Mouse (Mus musculus): ENCODE measurements at regions not wholly inside any gene's neighbourhood (a gene's known extent, or its start where the extent isn't known, plus 50 kb on each side); places are given as distances from the start of the nearest gene placed in this dataset.
A peak's percentile ranks its signal among the peaks of the same experiment; 100 is the strongest.

DNA sequence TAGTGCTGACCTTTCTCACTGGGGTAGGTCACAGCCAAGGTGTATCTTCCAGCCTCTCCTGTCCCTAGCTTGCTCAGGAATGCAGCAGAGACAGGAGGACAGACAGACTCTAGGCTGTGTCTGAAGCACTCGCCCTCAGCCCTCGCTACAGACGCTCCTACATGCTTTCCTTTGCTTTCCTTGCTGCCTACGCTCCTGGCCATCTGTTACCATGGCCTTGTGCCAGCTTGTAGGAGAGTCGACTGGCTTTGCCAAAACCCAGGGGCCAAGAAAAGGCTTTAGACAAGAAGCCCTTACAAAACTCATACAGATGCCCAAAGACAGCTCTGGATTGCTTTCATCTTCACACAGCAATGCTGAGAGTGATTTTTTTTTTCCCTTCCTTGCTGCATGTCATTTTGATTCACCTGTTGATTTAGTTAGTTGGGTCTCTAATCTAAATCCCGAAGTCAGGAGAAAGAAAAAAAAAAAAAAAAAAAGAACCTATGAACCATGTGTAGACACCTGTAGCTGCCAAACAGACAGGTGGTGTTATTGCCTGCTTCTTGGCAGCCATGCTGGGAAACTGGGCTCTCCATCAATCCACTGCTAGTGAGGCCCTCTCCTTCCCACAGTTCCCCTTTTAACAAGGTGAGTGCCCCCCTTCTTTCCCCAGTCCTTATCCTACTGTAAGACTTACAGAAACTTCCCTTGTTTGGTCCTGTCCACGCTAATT, 233.1 kb upstream of the Id4 start:
- Histone ChIP-seq H3K27ac (no peak overlapping the region), H3K9ac (no peak overlapping the region), H3K4me3 (no peak overlapping the region), H3K4me2 (no peak overlapping the region), H3K4me1 (replicated peaks) (peaks cover 3% of the 10 kb centered on the region), H3K27me3 (no peaks in the 10 kb centered on the region), H3K9me3 (no peaks in the 10 kb centered on the region), H3K36me3 (no peaks in the 10 kb centered on the region)
- 55% methylated on average over 7 of the region's 7 CpGs for WGBS
- no peak for ATAC-seq (ENCODE audit: low FRiP score)

DNA sequence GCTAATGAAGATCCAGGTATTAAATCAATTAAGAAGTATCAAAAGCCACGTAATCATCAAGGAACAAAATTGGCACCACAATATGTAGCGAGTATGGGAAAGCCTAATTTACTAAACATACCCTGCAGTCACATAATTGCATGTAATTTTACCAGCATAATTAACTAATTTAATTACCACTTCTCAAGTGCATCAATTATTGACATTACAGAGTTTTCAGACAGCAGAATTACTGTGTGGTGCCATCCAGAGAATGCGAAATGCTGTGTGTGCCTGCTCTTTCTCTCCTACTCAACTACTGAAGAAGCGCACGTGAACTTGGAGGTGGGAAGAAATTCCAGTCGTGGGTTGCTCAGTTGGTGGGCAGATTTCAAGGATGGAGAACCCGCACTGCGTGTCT, 229.5 kb upstream of the Id4 start:
- H3K9ac ChIP-seq: no peak overlapping the region
- no peak overlapping the region for H3K27ac ChIP-seq
- no peaks in the 10 kb centered on the region for H3K9me3 ChIP-seq
- no peaks in the 10 kb centered on the region for H3K27me3 ChIP-seq
- no peak overlapping the region for H3K4me2 ChIP-seq
- no peak overlapping the region for H3K4me3 ChIP-seq
- 74% methylated on average over 8 of the region's 8 CpGs for WGBS
- H3K36me3 ChIP-seq: no peaks in the 10 kb centered on the region
- no peak for ATAC-seq (ENCODE audit: low FRiP score)
- peaks cover 3% of the 10 kb centered on the region for H3K4me1 ChIP-seq (replicated peaks)

DNA sequence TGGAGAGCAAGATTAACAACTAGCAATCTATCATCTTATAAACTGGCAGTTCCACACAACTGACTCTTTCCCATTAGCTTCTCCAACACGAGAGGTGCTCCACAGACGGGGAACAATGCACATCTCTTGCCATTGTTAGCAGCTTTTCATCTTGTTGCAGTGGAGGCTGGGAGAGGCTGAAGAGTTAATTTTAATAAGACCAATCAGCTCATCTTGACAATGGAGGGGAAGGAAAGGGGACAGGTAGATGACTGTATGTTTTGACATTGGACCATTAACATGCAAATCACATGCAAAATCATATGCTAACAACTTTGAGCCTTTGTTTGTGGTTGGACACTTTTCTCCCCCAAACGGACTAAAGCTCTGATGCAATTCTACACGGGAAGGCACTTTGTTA, 218.9 kb upstream of the Id4 start:
- Histone ChIP-seq H3K4me1 (replicated peaks) (peaks cover 16% of the 10 kb centered on the region), H3K9me3 (0 out of 2 replicates have a peak, but pooled peaks cover 4% of the 10 kb centered on the region), H3K36me3 (no peaks in the 10 kb centered on the region), H3K4me2 (no peak overlapping the region), H3K9ac (no peak overlapping the region), H3K27ac (0 out of 2 replicates have a peak overlapping the region, but pooled peaks have one; percentile 5), H3K4me3 (no peak overlapping the region), H3K27me3 (no peaks in the 10 kb centered on the region)
- 34% methylated on average over 4 of the region's 4 CpGs for WGBS
- ATAC-seq (ENCODE audit: low FRiP score): no peak

DNA sequence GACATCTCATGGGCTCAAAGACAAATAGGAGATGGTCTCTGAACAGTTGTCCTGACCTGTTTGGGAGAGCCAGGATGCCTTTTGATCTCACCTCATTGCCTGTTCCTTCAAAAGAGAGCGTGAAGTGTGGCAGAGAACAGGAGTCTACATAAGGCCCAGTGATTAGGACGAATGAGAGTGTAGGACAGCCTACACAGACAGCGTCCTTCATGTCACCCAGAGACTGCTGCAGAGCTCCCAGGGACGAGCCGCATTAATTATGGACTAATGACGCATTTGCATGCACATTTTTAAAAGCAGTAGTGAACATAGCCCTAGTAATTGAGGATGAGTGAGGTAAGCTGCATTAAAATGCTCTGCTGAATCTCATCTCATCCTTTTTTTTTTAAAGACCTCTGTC, 218.5 kb upstream of the Id4 start:
- no peak for ATAC-seq (ENCODE audit: low FRiP score)
- peak overlapping the region; percentile 5; the same call in 1 of the 2 replicates for H3K27ac ChIP-seq
- 41% methylated on average over 6 of the region's 6 CpGs for WGBS
- no peaks in the 10 kb centered on the region for H3K27me3 ChIP-seq
- no peak overlapping the region for H3K9ac ChIP-seq
- H3K9me3 ChIP-seq: 0 out of 2 replicates have a peak, but pooled peaks cover 3% of the 10 kb centered on the region
- no peaks in the 10 kb centered on the region for H3K36me3 ChIP-seq
- no peak overlapping the region for H3K4me3 ChIP-seq
- peaks cover 16% of the 10 kb centered on the region for H3K4me1 ChIP-seq (replicated peaks)
- no peak overlapping the region for H3K4me2 ChIP-seq

DNA sequence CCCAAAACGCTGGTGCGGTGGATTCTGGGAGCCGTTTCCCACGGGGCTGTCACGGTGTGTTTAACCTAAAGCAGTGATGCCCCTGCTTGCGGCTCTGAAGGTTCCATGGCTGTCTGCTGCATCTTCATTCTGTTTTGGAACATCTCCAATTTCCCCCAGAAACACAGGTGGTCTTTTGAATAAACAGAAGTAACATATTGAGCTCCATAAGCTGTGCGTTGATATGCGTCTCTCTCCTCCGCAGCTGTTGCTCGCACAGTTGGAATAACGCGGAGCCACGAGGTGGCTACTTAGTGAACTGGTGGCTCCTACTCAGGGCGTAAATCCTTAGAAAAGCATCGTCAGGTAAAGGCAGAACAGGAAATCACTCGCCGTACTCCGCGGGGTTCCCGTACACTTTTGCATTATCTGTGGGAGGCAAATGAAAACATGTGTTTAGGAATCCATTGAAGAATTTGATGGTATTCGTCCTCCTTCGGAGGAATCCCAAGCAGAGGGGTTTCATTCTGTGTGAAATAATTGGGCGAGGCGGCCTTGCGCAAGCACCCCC, 214.8 kb upstream of the Id4 start:
- ATAC-seq (ENCODE audit: low FRiP score): no peak
- Histone ChIP-seq H3K4me2 (0 out of 2 replicates have a peak overlapping the region, but pooled peaks have one; percentile 11), H3K4me3 (no peak overlapping the region), H3K36me3 (no peaks in the 10 kb centered on the region), H3K9me3 (no peaks in the 10 kb centered on the region), H3K9ac (no peak overlapping the region), H3K27ac (no peak overlapping the region), H3K27me3 (no peaks in the 10 kb centered on the region), H3K4me1 (replicated peaks) (peaks cover 16% of the 10 kb centered on the region)
- WGBS: 61% methylated on average over 25 of the region's 25 CpGs

DNA sequence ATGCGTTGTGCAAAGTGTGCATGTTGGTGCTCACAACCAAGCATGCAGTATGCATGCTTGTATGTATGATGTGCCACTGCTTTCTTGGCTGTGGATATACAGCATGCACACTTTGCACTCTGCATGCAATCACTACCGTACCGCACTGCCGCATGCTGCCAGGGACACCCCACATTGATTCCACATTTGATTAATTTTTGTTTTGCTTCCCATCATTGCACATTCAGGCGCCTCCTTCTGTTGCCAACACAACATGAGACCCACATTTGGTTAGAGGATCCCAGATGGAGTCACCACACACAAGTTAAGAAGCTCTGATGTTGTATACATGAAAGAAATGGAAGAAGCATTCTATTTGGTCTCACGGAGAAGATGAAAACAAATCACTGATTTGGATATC, 211.2 kb upstream of the Id4 start:
- no peak overlapping the region for H3K9ac ChIP-seq
- H3K4me1 ChIP-seq (replicated peaks): peaks cover 6% of the 10 kb centered on the region
- no peak overlapping the region for H3K4me2 ChIP-seq
- no peaks in the 10 kb centered on the region for H3K36me3 ChIP-seq
- H3K27ac ChIP-seq: no peak overlapping the region
- ATAC-seq (ENCODE audit: low FRiP score): no peak
- 96% methylated on average over 6 of the region's 6 CpGs for WGBS
- H3K4me3 ChIP-seq: no peak overlapping the region
- no peaks in the 10 kb centered on the region for H3K9me3 ChIP-seq
- no peaks in the 10 kb centered on the region for H3K27me3 ChIP-seq

DNA sequence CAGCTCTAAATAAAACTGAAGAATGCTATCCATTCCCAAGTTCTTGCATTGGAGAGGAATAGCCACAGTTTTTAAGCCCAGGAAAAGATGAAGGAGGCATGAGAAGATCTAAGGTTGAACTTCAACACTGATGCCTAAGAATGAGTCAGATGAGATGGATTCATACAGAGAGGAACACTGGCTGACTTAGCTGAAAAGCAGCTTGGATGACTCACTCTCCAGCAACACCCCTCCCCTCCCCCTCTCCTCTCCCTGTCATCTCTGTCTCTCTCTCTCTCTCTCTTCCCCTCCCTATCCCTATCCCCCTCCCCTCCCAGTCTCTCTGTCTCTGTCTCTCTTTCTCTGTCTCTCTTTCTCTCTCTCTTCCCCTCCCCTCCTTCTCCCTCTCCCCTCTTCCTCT, 186.4 kb upstream of the Id4 start:
- Histone ChIP-seq H3K9me3 (no peaks in the 10 kb centered on the region), H3K4me1 (replicated peaks) (peaks cover 6% of the 10 kb centered on the region), H3K36me3 (no peaks in the 10 kb centered on the region), H3K4me3 (no peak overlapping the region), H3K27ac (no peak overlapping the region), H3K9ac (no peak overlapping the region), H3K4me2 (no peak overlapping the region), H3K27me3 (no peaks in the 10 kb centered on the region)
- ATAC-seq (ENCODE audit: low FRiP score): no peak

DNA sequence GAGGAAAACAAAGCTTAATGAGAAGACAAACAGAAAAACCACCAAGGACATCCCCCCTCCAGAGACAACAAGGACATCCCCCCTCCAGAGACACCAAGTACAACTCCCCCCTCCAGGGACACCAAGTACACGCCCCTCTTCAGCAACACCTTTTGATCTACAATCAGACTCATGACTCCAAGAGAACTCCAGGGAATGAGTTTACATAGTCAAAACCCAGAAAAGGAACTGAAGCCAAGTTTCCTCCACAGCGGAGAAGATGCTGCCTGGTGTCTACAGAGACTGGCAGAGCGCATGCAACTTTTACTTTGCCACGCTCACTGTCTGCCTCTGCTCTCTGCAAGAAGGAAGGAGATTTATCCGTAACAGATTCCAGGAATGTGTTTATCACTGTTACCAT, 185.7 kb upstream of the Id4 start:
- WGBS: 83% methylated on average over 5 of the region's 5 CpGs
- H3K4me3 ChIP-seq: no peak overlapping the region

DNA sequence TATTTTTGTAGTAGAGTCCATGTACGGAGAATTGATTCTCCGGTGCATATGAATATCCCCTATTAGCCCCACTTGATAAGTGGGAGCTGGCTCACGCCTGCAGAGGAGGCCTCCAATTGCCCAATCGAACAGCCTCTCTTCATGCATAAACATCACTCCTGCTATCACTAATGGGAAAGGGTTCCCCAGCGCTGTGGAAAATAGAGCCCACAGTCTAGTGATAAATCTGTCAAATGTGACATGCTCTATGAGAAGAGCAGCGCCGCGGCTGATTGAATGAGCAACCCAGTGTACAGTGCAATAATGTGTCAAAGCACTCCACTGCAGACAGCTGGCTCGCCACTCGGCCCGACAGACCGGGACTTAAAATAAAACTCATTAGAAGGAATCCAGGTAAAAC, 182.8 kb upstream of the Id4 start:
- H3K4me1 ChIP-seq (replicated peaks): peaks cover 6% of the 10 kb centered on the region
- 28% methylated on average over 12 of the region's 12 CpGs for WGBS
- no peak overlapping the region for H3K9ac ChIP-seq
- peak overlapping the region; percentile 69 for H3K27ac ChIP-seq
- no peak overlapping the region for H3K4me3 ChIP-seq
- H3K36me3 ChIP-seq: no peaks in the 10 kb centered on the region
- ATAC-seq (ENCODE audit: low FRiP score): peak; percentile 85
- no peaks in the 10 kb centered on the region for H3K27me3 ChIP-seq
- peak overlapping the region; percentile 39 for H3K4me2 ChIP-seq
- H3K9me3 ChIP-seq: no peaks in the 10 kb centered on the region

More for the DNA sequence above, 185.7 kb upstream of the Id4 start:
- Histone ChIP-seq H3K4me1 (replicated peaks) (peaks cover 6% of the 10 kb centered on the region), H3K9me3 (no peaks in the 10 kb centered on the region), H3K36me3 (no peaks in the 10 kb centered on the region), H3K4me2 (no peak overlapping the region), H3K27ac (no peak overlapping the region), H3K9ac (no peak overlapping the region), H3K27me3 (no peaks in the 10 kb centered on the region)
- no peak for ATAC-seq (ENCODE audit: low FRiP score)

DNA sequence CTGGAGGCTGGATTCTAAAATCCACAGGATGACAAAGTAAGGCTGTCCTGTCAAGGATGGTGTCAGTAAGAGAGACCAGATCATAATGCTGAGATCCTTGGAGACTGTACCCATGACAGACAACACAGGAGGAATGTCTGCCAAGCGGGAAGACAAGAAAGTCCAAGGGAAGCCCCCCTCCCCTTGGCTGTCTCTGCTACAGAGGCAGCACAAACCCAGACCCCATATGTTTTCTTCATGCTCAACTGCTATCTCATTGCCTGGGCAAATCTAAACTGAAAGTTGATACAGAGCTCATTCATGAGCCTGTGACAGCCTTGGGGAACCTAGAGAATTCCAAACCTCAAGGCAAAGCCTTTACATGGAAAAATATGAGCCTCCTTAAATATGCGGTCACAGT, 177.7 kb upstream of the Id4 start:
- H3K4me1 ChIP-seq (replicated peaks): peaks cover 1% of the 10 kb centered on the region
- no peak overlapping the region for H3K27ac ChIP-seq
- no peaks in the 10 kb centered on the region for H3K27me3 ChIP-seq
- WGBS: 84% methylated on average over 2 of the region's 2 CpGs
- H3K4me2 ChIP-seq: no peak overlapping the region
- H3K9ac ChIP-seq: no peak overlapping the region
- no peaks in the 10 kb centered on the region for H3K9me3 ChIP-seq
- H3K4me3 ChIP-seq: no peak overlapping the region
- no peaks in the 10 kb centered on the region for H3K36me3 ChIP-seq
- no peak for ATAC-seq (ENCODE audit: low FRiP score)

DNA sequence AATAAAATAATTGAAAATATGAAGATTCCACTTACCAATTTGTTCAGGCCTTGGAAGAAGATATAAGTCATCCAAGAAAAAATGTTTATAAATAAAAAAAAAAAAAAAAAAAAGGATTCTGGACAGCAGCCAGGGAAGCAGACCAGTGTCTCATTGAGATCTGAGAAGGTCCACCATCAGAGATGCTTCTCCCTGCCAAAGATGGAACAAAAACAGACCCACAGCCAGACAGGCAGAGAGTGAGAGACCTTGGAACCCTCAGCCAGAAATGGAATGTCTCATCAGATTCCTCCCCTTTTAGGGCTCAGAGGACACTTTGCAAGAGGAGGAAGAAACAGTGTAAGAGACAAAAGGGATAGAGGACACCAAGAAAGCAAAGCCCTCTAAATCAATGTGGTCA, 177.2 kb upstream of the Id4 start:
- Histone ChIP-seq H3K4me2 (no peak overlapping the region), H3K36me3 (no peaks in the 10 kb centered on the region), H3K4me1 (replicated peaks) (no peaks in the 10 kb centered on the region; the same call in 1 of the 2 replicates), H3K4me3 (no peak overlapping the region), H3K27me3 (no peaks in the 10 kb centered on the region), H3K9me3 (no peaks in the 10 kb centered on the region), H3K27ac (no peak overlapping the region), H3K9ac (no peak overlapping the region)
- ATAC-seq (ENCODE audit: low FRiP score): no peak

DNA sequence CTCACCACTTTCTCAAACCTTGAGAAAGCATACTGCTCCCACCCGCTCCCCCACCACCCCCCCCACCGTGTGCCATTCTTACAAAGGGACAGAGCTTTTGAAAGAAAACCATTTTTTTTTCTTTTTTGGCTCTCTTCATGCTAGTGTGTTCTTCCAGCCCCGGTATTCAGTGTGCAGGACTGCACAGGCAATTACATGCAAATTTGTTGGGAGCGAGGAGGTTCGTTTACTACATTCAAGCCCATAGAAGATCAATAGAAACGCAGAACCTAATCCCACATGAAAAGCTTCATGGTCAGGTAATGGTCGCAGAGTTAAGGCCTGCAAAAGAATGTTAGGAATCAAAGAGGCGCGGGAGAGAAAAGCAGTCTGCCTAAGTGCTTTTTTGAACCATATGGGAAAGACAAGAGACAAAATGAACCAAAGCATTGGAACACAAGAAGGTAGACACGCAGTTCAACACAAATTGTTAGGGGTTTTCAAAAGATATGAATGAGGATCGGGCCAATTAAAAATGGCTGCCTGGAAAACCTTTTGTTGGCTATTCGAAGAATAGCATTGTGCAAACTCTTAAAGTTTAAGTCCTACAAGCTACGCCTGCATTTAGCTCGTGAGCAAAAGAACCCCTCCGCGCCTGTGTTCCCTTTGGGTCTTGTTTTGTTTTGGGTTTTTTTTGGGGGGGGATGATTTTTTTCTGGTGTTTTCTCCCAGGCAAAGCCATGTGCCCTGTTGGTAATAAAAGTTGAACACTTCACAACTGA, 166.6 kb upstream of the Id4 start:
- WGBS: 72% methylated on average over 16 of the region's 16 CpGs
- no peaks in the 10 kb centered on the region for H3K36me3 ChIP-seq
- ATAC-seq (ENCODE audit: low FRiP score): no peak
- no peak overlapping the region for H3K4me3 ChIP-seq
- H3K27me3 ChIP-seq: no peaks in the 10 kb centered on the region
- no peak overlapping the region for H3K27ac ChIP-seq
- no peak overlapping the region for H3K9ac ChIP-seq
- no peak overlapping the region for H3K4me2 ChIP-seq
- H3K9me3 ChIP-seq: no peaks in the 10 kb centered on the region
- no peaks in the 10 kb centered on the region for H3K4me1 ChIP-seq (replicated peaks)

DNA sequence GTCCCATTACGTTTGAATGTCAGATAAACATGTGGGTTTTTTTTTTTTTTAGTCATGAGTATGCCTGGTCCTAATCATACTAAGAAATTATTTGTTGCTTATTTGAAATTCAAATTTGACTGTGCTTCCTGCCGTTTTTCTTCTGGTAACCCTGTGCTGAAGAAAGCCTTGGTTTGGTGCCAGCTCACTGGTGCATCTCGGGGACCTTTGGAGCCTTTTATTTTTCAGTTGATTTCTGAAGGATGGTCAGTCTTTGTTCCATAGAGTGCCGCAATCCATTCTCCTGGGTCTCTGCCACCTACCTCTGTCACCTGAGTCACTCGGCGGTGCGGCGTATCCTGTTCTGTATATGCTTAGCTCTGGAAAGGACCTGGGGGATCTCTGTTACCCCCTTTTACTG, 158.9 kb upstream of the Id4 start:
- no peaks in the 10 kb centered on the region for H3K9me3 ChIP-seq
- H3K27me3 ChIP-seq: no peaks in the 10 kb centered on the region
- no peaks in the 10 kb centered on the region for H3K36me3 ChIP-seq
- H3K9ac ChIP-seq: no peak overlapping the region
- H3K4me2 ChIP-seq: no peak overlapping the region
- peak overlapping the region; percentile 75 for H3K27ac ChIP-seq
- no peak for ATAC-seq (ENCODE audit: low FRiP score)
- H3K4me3 ChIP-seq: no peak overlapping the region
- peaks cover 24% of the 10 kb centered on the region for H3K4me1 ChIP-seq (replicated peaks)
- 56% methylated on average over 8 of the region's 8 CpGs for WGBS
